Mouse (Mus musculus): ENCODE data around the gene Palb2.

- no peak for TF ChIP-seq CTCF (IDR thresholded peaks at IDR 0.05; ENCODE audit: borderline replicate concordance, extremely low read depth, insufficient read depth, insufficient read length)
- TF ChIP-seq POLR2A (IDR thresholded peaks at IDR 0.05; ENCODE audit: borderline replicate concordance, extremely low read depth, insufficient read depth, insufficient read length, poor library complexity, severe bottlenecking) = no peak
These were observed 951 bp downstream of the Palb2 start for GRCm38 (mm10) chr7:122131834-122132233.

Data from brain, embryonic 14.5 days (tissue).